Mouse (Mus musculus) kidney, adult 2 months (tissue): ENCODE measurements around the gene Mitf.

Experiments
- CTCF ChIP-seq: fragments of 200-500 bp; conservative IDR thresholded peaks from 2 replicates; pipeline ENCODE4 v1.5.1; 2011; ENCODE audit warnings: low read depth, mild to moderate bottlenecking, control low read depth, low read length, moderate library complexity, mixed read lengths; ENCODE audit not compliant: insufficient read depth, insufficient read length
- POLR2A ChIP-seq: fragments of 200-500 bp; IDR thresholded peaks from one replicate; pipeline ENCODE4 v1.6.1; 2011; ENCODE audit warnings: low read depth, low read length, control low read depth

GRCm38 (mm10) chr6:97873102-97873501 lies 66.2 kb downstream of the Mitf start:
- no peak for TF ChIP-seq CTCF
- no peak for TF ChIP-seq POLR2A
